Mouse (Mus musculus) kidney, adult 2 months (tissue): Measurements from ENCODE around the gene Diaph2. TPM values are rescaled to one million over a fixed set of nuclear protein-coding genes. Genes with fewer than 3 reads are reported as not detected.

ENCODE experiments used
- DNase-seq: peaks from one replicate; pipeline ENCODE4 v3.0.0; 2021
- H3K27ac ChIP-seq: fragments of 200-500 bp; 2 replicates; pipeline ENCODE4 v1.5.1; 2012; ENCODE audit warnings: low read depth, low read length, control low read depth, inconsistent platforms; ENCODE audit not compliant: insufficient read depth
- H3K27me3 ChIP-seq: fragments of 200-500 bp; replicated peaks from 2 replicates; pipeline ENCODE4 v1.6.1; 2012; ENCODE audit warnings: mild to moderate bottlenecking, moderate library complexity, low read length, inconsistent platforms; ENCODE audit not compliant: control insufficient read depth, insufficient read depth
- H3K36me3 ChIP-seq: fragments of 200-500 bp; 2 replicates; pipeline ENCODE4 v1.6.1; 2012; ENCODE audit warnings: mild to moderate bottlenecking, moderate library complexity, low read length, inconsistent platforms; ENCODE audit not compliant: control insufficient read depth, insufficient read depth
- H3K4me1 ChIP-seq: fragments of 200-500 bp; 2 replicates; pipeline ENCODE4 v1.6.1; 2011; ENCODE audit warnings: low read length; ENCODE audit not compliant: control insufficient read depth, insufficient read depth
- H3K4me3 ChIP-seq: fragments of 200-500 bp; 2 replicates; pipeline ENCODE4 v1.5.1; 2011; ENCODE audit warnings: mild to moderate bottlenecking, low read depth, low read length, control low read depth; ENCODE audit not compliant: insufficient read depth
- CTCF ChIP-seq: fragments of 200-500 bp; conservative IDR thresholded peaks from 2 replicates; pipeline ENCODE4 v1.5.1; 2011; ENCODE audit warnings: low read depth, mild to moderate bottlenecking, control low read depth, low read length, moderate library complexity, mixed read lengths; ENCODE audit not compliant: insufficient read depth, insufficient read length
- POLR2A ChIP-seq: fragments of 200-500 bp; IDR thresholded peaks from one replicate; pipeline ENCODE4 v1.6.1; 2011; ENCODE audit warnings: low read depth, low read length, control low read depth
- WGBS: fragments of 180-500 bp; shearing (Covaris S2); methylation state at CpG from one replicate; pipeline ENCODE4 v1.1.7; 2018; 5-methylcytosine and 5-hydroxymethylcytosine counted together
- polyA plus RNA-seq: library from polyadenylated mRNA; depleted of rRNA; stranded (reverse); fragments of >200 nt; gene quantifications from 2 replicates; pipeline ENCODE4 v1.2.3, GENCODE M21; 2012; rRNA removed

The Diaph2 gene
- 3.2 and 4.4 TPM in 2 replicates for polyA plus RNA-seq

DNA sequence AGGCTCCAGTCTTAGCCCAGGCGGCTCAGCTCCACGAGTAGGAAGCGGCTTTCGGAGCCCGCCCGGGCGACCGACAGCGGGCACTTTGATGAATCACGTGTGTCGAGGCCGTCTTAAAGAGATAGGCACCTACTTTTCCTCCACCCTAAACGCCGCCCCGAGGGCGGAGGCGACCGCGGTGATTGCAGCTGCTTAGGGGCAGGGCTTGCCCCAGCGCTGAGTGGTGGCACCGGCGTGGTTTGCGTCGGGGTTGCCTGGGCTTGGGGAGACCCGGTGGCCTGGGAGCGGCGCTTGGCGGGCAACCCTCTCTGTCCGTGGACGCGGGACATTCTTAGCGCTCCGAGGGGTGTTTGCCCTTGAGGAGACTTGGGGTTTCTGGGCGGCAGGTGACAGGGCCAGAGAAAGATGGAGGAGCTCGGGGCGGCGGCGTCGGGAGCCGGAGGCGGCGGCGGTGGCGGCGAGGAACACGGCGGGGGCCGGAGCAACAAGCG lies at the start of gene Diaph2:
Gene Diaph2 (plus strand): TSS at position 172 of the 491 bp plus-strand sequence.
- Histone ChIP-seq H3K27me3 (no peaks in the 10 kb centered on the region), H3K27ac (peak within 1 kb of the TSS; percentile 53), H3K4me1 (no peaks in the 10 kb centered on the region; the same call in 1 of the 2 replicates), H3K36me3 (no peaks in the 10 kb centered on the region), H3K4me3 (peak within 1 kb of the TSS; percentile 89)
- WGBS = 1% methylated on average over 42 of the region's 49 CpGs
- DNase-seq = peak; percentile 90
- TF ChIP-seq CTCF = no peak
- TF ChIP-seq POLR2A = peak; percentile 40

DNA sequence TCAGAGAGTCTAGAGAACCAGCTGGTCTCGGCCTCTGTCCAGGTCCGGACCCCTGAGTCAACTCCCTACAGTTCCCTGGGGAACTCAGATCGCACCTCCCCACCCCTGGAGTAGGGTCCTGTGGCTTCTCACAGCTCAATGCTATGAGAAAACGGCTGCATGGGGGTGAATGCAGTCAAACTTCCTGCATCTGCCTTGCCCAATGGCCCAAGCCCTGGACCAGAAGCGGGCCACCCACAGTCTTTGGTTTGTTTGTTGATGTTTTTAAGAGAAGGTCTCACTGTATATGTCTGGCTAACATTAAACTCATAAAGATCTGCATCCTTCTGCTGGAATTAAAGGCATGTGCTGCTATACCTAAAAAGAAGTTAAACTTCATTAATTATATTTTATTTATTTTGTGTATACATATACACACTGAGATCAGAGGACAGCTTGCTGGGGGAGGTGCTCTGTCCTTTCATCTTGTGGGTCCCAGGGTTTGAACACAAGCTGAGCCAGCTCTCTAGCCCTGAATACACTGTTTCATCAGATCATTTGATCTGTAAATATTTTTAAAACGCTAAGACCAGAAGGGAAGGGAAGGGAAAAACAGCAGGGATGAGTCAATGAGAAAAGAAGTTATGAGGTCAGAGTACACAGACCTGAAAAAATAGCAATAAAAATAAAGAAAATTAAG lies 47.8 kb upstream of the Diaph2 start:
- DNase-seq = no peak

DNA sequence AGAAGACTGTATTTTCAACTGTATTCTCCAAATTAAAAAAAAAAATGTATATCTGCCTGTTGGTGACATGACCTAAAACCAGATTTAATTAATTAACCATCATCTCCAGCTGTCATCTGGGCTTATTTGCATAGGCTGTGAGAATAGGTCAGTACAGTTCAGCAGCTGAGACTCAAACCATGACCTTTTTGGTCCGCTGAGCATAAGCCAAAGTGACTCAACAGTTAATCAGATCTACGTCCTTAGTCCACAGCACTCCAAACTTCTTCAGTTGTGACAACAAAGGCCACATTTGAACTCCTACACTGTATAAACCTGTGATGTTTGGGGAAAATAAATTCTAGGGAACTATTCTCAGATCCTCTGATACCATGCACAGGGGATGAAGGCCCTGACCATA lies 39.9 kb upstream of the Diaph2 start:
- no peaks in the 10 kb centered on the region for H3K4me1 ChIP-seq
- no peak overlapping the region for H3K27ac ChIP-seq
- TF ChIP-seq POLR2A (no peak), CTCF (no peak)
- no peak overlapping the region for H3K4me3 ChIP-seq
- no peaks in the 10 kb centered on the region for H3K27me3 ChIP-seq
- 27% methylated on average over 2 of the region's 2 CpGs for WGBS
- peak; percentile 51 for DNase-seq
- no peaks in the 10 kb centered on the region for H3K36me3 ChIP-seq

More for the DNA sequence above, 47.8 kb upstream of the Diaph2 start:
- H3K4me3 ChIP-seq = no peak overlapping the region
- H3K27me3 ChIP-seq = no peaks in the 10 kb centered on the region
- H3K36me3 ChIP-seq = no peaks in the 10 kb centered on the region
- H3K27ac ChIP-seq = no peak overlapping the region
- TF ChIP-seq CTCF (no peak), POLR2A (no peak)
- 61% methylated on average over 6 of the region's 6 CpGs for WGBS
- H3K4me1 ChIP-seq = no peaks in the 10 kb centered on the region

DNA sequence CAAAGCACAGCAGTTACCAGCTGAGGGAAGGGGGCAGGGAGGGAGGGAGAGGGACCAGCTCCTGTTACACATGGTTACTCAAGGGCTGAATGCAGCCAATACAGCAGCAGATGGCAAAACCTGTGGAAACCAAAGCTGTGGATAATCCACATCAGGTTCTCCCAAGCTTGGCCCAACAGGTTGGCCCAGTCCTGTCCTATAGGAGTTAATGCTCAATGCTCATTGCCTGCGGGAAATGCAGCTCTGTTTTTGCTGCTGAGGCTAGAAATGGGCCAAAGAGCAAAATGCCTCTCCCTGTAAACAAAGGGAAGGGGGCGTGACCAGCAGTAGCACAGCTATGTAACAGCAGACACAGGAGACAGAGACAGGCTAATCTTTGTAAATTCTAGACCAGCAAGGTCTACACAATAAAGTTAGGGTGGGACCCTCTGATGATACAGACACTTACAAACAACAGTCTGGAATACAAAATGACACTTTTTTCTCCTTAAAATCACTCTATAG lies 20.8 kb upstream of the Diaph2 start:
- no peak for DNase-seq
- Histone ChIP-seq H3K4me3 (no peak overlapping the region), H3K27ac (no peak overlapping the region), H3K4me1 (no peaks in the 10 kb centered on the region), H3K36me3 (no peaks in the 10 kb centered on the region), H3K27me3 (no peaks in the 10 kb centered on the region)
- no peak for TF ChIP-seq CTCF
- no peak for TF ChIP-seq POLR2A
- 31% methylated on average over 2 of the region's 2 CpGs for WGBS

DNA sequence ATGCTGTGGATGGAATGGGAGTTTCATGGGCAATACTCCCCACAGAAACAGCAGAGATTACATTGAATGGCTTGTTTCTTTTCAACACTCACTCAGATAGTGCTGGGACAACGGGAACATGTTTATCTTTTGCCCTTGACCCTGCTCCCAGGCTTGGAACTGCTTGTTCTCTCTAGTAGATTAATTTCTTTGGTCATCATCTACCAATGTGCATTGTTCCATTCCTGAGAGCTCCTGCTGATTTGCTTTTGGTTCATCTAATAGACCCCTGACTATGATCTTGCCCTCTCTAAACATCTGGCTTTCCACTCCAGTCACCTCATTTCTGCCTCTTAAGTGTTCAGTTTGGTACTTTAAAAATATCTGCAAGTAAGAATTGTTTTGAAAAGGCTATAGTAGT lies 13.0 kb upstream of the Diaph2 start:
- no peaks in the 10 kb centered on the region for H3K4me1 ChIP-seq
- 50% methylated on average over 1 of the region's 1 CpGs for WGBS
- no peak for DNase-seq
- no peak overlapping the region for H3K4me3 ChIP-seq
- H3K27me3 ChIP-seq = no peaks in the 10 kb centered on the region
- H3K36me3 ChIP-seq = no peaks in the 10 kb centered on the region
- TF ChIP-seq CTCF (no peak), POLR2A (no peak)
- H3K27ac ChIP-seq = no peak overlapping the region

DNA sequence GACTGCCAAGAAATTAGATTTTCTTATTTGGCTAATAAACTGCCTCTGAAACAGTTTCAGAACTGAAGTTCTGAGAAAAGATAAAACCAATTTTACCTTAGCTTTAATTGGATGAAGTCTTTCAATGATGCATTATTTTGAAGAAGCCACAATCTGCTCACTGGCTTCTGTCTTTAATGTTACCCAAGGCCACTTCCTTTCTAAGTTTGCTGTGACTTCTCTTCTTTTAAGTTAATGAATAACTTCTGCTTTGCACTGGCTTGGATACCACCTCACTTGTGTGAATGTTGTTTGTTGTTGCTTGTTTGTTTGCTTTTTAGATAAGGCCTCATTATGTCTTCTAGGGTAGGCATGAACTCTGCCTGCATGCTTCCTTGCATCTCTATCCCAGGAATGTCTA lies 10.3 kb upstream of the Diaph2 start:
- no peaks in the 10 kb centered on the region for H3K36me3 ChIP-seq

DNA sequence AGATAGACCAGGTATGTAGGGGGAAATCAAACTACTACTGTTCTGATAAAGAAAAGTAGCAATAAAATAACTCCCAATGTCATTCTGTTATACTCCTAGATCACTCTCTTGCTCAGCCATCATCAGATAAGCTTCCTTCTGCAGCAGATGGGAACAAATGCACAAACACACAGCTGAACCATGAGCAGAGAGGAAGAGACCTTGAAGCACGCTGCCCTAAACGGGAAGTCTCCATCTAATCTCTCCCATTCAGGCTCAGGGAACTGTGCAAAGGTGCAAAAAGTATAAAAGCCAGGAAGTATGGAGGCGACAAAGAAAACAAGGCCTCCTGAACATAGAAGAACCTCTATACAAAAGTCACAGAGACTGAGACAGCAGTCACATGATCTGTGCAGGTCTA lies 6.6 kb upstream of the Diaph2 start:
- Histone ChIP-seq H3K27ac (no peak overlapping the region), H3K27me3 (no peaks in the 10 kb centered on the region), H3K4me3 (no peak overlapping the region), H3K36me3 (no peaks in the 10 kb centered on the region), H3K4me1 (no peaks in the 10 kb centered on the region)
- TF ChIP-seq CTCF (no peak), POLR2A (no peak)
- WGBS = 78% methylated on average over 3 of the region's 3 CpGs
- no peak for DNase-seq

More for the DNA sequence above, 10.3 kb upstream of the Diaph2 start:
- H3K4me1 ChIP-seq = no peaks in the 10 kb centered on the region
- TF ChIP-seq POLR2A = no peak
- no peak overlapping the region for H3K27ac ChIP-seq
- H3K27me3 ChIP-seq = no peaks in the 10 kb centered on the region
- no peak overlapping the region for H3K4me3 ChIP-seq
- no peak for DNase-seq

DNA sequence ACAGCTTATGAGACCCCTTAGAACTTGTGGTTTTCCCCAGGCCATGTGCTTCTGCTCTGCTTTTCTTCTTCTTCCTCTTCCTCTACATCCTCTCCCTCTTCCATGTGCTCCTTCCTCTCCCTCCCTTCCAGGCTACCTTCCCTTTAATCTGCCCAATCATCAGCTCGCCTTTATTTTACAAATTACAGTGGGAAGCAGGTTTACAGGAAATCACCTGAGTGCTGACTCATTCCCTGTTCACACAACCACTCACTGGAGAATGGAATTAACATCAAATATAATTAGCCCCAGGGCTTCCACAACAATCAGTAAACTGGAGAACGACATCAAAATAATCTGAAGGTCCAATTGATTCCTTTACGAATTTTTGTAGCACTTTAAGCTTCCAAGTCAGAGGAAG lies 3.6 kb upstream of the Diaph2 start:
- TF ChIP-seq POLR2A (no peak), CTCF (no peak)
- WGBS = 48% methylated on average over 3 of the region's 3 CpGs
- Histone ChIP-seq H3K36me3 (no peaks in the 10 kb centered on the region), H3K27me3 (no peaks in the 10 kb centered on the region), H3K4me3 (no peak overlapping the region), H3K4me1 (no peaks in the 10 kb centered on the region; the same call in 1 of the 2 replicates), H3K27ac (no peak overlapping the region)
- DNase-seq = no peak
